Mouse (Mus musculus): ENCODE results near the gene Dmac2.

Dmac2 gene

DNA sequence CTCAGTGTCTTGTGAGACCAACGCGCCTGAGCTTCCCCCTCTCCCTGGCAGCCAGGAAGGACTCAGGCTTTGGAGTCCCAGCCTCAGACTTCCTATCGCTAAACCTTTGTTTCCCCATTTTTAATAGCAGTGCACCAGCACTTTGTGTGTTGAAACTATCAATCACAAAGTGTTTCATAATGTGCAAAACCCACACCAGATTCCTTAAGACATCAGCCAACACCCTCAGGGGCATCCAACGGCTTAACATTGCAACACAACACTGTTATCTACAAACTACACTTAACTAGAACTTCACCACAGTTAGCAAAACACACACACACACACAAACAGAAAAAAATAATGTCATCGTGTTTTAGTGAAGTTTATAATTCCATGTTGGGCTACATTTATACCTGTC is 30.6 kb downstream of the Dmac2 start:
- peak in 1 of 2 experiments; percentile 42 for DNase-seq (ENCODE audit: low read depth in 1 of 2, low spot score in 2 of 2)

DNA sequence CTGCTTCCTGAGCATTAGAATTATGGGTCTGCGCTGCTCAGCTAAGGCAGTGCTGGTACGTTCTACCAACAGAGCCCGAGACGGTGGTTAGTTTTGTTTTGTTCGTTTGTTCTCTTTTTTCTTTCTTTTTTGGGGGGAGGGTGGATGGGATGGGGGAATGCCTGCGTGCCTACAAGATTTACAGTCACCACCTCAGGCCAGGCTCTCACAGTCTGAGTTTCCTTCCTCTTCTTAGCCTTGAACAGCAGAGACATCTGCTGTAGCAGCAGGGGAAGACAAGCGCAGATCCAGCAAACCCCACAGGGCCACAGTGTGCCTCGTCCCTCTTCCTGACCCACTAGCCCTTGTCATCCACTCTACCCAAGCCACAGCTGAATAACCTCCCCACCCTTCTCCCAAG is 32.1 kb downstream of the Dmac2 start:
- peak in 1 of 2 experiments; percentile 40 for DNase-seq (ENCODE audit: low read depth in 1 of 2, low spot score in 2 of 2)

DNA sequence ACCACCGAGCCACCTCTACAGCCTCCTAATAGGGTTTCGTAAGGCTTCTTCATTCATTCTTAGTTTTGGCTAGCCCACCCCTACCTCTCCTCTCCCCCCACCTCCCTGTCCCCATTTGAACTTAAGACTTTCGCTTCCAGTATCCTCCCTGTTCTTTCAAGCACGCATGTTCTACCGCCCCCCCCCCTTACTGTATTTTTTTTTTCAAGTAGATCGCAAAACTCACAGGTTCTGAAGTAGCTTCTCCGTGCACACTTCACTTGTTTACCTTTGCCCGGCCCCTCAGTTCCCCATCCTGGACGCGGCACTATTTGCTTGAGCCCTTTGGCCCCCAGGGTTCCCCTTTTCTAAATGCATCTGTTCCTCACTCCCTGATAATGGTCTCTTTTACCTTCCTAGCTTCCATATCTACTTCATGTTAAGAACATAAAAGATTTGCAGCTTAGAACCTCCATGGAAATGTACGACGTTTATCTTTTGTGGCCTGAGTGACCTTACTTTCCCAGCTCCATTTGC is 33.1 kb downstream of the Dmac2 start:
- no peak for DNase-seq (ENCODE audit: low read depth in 1 of 2, low spot score in 2 of 2)

DNA sequence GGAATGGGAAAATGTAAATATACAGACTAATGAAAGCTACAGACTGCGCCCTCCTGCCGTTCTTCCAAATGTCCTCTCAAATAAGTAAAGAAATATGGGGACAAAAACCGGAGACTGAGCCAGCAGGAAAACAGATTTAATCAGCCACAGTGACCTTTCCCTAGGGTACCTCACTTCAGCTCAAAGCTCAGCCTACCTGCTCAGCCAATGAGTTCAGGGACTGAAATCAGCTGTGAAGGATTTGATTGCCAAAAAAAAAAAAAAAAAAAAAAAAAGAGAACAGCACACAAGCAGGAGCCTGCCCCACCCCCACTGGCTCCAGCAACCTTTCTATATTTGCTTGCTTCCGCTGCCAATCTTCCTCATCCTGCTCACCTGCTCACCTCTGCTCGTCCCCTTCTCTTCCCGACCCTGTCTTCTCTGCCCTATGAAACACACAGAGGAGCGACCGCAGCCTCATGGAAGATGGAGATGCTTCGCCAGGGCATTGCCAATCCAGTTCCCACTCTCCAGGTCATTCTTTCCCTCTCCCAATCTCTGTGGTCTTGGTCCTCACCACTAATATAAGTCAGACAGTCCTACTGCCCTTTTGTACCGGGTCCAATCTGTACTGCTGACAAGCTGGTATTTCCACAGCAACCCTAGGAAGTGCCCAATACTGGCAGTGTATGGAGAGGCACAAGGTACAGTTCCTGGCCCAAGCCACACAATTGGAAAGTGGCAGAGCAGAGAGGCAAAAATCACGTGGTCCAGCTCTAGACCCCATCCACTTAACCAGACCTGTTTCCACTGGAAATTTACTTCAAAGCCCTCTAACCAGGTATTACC is 36.6 kb downstream of the Dmac2 start:
- no peak for DNase-seq (ENCODE audit: low read depth in 1 of 2, low spot score in 2 of 2)

DNA sequence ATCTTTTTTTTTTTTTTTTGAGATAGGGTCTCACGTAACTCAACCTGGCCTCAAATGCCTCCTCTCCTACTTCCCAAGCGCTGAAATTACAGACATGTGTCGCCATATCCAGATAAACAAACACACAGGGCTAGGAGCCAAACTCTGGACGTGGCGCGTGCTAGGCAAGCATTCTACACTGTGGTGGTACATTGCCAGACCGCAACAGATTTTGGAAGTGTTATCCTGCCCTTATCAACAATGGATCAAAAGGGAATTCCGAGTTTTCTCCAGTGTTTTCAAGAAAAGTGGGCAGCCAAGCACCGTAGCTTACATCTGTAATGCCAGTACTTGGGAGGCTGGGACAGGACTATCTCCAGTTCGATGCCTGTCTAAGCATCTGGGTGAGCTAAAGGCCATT is 38.6 kb downstream of the Dmac2 start:
- DNase-seq (ENCODE audit: low read depth in 1 of 2, low spot score in 2 of 2) = no peak

DNA sequence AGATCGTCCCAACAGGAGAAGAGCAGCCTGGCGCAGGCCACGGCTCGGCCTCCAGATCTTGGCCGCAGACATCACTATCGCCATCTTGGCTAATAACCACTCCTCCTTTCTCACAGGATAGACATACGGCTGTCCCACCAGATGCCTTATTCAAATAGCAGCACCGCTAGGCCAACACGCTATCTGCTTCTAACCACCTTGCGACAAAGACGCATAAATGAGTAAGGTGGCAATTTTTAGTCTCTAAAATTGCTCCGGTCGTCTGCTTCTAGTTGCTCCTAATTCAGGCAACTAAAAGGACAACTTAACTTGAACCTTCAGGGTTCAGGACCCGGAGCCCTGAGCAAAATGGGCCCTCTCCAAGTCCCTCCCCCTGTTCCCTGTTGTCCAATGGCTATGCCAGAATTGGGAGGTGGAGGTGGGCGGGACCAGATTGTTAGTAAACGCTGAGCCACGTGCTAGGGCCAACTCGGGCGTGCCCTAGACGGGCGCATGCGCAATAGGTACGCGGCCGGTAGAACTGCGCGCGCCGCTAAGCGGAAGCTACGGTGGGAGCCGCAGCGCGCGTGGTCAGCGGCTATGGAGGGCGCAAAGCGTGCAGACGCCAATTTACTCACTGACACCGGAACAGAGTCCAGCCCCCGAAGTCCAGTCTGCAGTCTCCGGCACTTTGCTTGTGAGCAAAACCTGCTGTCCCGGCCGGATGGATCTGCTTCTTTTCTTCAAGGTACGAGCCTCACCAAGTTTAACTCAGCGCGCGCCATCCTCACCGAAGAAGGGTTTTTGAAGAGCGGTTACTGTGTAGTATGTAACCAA is 39.7 kb downstream of the Dmac2 start, which contains the start of the genes Bckdha and Exosc5:
TSS of gene Bckdha (minus strand) at position 325 of the 816 bp plus-strand sequence.
TSS of gene Exosc5 (plus strand) at position 508 of the 816 bp plus-strand sequence.
- DNase-seq (ENCODE audit: low read depth in 1 of 2, low spot score in 2 of 2) = peak; percentile 98 to 99

DNA sequence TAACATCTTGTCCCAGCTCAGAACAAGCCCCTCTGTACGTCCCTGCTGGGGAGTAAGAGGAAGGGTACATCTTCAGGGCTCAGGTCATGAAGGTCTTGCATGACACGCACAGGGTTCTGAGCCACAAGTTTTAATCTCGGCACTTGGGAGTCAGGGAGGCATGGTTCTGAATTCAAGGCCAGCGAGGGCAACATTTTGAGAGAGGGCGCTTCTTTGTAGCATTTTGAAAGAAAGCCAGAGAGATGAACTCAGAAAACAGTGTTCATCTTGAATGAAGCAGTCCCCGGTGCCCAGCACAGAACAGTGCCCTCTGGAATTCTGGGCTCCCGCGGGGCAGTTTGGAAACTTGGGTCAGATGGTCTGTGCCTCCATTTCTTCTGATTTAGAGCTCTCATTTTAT is 47.2 kb downstream of the Dmac2 start:
- no peak for DNase-seq (ENCODE audit: low read depth in 1 of 2, low spot score in 2 of 2)

DNA sequence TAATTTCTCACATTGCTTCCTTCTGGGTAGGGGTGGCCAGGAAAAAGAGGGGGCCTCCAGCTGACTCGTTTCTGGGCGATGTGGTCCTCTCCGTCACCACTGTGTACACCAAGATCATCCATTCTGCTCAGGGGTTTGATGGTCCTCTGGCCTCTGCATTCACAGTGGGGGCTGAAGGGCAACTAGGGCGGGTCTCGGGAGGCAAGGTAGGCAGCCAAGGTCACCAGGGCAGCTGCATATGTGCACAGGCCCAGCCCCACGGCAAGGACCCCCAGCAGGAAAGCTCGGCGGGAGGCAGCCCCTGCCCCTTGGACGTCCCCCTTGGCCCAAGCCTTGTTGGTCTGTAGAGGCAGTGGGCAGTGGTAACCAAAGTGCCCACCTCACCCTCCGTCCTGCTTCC is 49.9 kb downstream of the Dmac2 start:
- no peak for DNase-seq (ENCODE audit: low read depth in 1 of 2, low spot score in 2 of 2)

DNA sequence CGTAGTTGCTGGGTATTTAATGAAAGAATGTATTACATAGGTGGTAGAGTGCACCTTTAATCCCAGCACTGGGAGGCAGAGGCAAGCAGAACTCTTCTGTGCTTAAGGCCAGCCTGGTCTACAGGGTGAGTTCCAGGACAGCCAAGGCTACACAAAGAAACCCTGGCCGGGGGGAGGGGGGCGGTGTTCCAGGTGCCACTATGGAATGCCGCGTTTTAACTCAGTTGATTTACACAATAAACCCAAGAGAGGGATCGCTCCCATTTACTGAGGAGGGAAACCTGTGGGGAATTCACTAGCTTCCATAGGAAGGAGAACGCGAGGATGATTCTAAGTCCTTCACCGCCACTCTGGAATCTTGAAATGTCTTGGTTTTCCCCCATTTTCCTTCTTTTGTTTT is 50.4 kb downstream of the Dmac2 start:
- no peak for DNase-seq (ENCODE audit: low read depth in 1 of 2, low spot score in 2 of 2)

DNA sequence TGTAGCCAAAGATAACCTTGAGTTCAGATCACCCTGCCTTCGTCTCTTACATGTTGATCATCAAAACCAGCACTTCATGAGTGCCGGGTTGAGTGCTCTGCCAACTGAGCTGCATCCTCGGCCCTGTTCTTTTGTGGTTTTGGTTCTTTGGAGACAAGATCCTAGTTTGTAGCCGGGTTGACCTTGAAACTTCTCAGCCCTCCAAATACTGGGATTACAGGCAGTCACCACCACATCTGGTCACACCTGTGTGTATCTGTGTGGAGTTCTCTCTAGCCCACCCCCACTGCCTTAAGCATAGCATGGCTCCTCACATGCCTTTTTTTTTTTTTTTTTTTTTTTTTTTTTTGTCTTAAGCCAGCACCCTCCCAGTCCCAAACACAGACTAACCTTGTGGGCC is 50.9 kb downstream of the Dmac2 start:
- no peak for DNase-seq (ENCODE audit: low read depth in 1 of 2, low spot score in 2 of 2)

DNA sequence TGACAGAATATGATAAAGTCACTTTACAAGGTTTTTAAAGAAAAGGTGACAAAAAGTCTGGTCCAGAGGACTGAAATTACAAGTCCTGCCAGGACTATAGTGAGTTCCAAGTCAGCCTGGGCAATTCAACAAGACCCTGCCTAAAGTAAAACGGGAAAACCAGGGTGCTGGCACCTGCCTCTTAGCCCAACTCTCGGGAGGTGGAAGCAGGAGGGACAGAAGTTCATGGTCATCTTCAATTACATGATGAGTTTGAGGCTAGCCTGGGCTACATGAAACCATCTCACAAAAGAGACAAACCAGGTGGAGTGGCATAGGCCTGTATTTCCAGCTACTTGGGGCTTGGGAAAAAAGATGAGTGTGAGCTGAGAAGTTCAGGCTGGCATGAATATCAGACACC is 52.5 kb downstream of the Dmac2 start:
- no peak for DNase-seq (ENCODE audit: low read depth in 1 of 2, low spot score in 2 of 2)

DNA sequence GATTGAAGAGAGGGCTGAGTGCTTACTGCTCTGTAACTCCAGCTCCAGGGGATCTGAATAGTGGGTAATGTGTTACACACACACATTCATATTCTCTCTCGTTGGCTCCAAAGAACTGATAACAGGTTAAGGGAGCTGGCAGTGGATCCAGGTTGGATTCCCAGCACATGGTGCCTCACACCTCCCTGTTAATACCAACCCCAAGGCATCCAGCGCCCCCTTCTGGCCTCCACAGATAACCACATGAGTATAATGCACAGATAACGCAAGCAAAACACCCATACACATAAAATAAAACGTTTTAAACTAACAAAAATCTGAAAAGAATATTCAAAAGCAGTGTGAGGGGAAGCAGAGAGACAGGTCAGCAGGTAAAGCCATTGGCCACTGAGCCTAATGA is 53.2 kb downstream of the Dmac2 start:
- DNase-seq (ENCODE audit: low read depth in 1 of 2, low spot score in 2 of 2) = no peak

DNA sequence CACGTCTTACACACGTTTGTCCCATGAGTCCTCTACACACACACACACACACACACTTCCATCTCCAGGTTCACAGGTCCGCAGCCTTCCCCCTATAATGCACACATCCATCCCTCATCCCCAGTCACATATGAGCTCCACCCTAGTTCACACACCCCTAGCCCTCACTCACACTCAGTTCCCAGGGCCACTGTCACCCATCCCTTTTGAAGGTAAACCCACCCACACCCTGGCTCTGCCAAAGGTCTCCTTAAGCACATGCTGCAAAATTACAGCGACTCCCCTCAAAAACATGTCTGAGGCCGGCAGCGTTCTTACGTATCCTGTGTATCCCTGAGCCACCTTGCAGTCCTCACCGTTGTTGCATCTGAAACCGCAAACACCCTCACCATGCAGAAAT is 55.1 kb downstream of the Dmac2 start:
- DNase-seq (ENCODE audit: low read depth in 1 of 2, low spot score in 2 of 2) = no peak

DNA sequence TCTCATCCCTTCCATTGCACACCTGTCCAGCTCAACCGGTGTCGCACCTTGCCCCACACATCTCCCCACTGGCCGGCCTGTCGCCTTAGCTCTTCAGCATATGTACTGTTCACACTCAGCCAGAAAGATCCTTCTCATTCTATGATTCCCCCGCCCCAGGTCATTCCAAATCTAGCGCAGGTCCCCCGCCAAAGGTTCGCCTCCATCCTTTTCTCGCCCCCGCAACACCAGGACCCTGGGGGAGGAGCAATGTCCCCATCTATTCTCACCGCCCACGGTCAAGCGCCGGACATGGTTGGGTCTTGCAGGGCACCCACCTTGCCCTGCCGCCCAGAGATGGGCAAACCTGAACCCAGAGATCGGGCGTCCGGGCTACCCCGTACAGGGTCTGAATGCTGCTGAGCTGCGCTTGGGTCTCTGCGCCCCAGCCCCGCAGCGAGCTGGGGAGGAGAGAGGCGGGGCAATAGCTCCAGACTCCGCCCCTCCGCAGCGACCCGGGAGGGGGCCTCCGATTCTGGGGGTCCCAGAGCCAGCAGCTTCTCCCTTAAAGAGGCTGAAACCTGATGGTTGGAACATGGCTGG is 55.6 kb downstream of the Dmac2 start, which contains the start of gene Tmem91:
TSS of gene Tmem91 (minus strand) at position 448 of the 582 bp plus-strand sequence.
- DNase-seq (ENCODE audit: low read depth in 1 of 2, low spot score in 2 of 2) = no peak
